Mouse (Mus musculus): ENCODE measurements at regions not wholly inside any gene's neighbourhood (a gene's known extent, or its start where the extent isn't known, plus 50 kb on each side); places are given as distances from the start of the nearest gene placed in this dataset.

- TF ChIP-seq EP300 (IDR thresholded peaks at IDR 0.05; ENCODE audit: low read depth) (no peak), CTCF (IDR thresholded peaks at IDR 0.05; ENCODE audit: low read depth) (no peak)
Measured at GRCm38 (mm10) chr4:31714054-31714651, 249.7 kb upstream of the Map3k7 start.
